Mouse (Mus musculus): ENCODE data around the gene Meiob.

GRCm38 (mm10) chr17:24769146-24769545 lies 34.9 kb upstream of the Meiob start:
- TF ChIP-seq CTCF (IDR thresholded peaks at IDR 0.05; ENCODE audit: low read depth), result no peak
- no peak for TF ChIP-seq EP300 (optimal IDR thresholded peaks at IDR 0.05)
